Mouse (Mus musculus): ENCODE measurements around the gene Fam117a. TPM values are rescaled to one million over a fixed set of nuclear protein-coding genes. Genes with fewer than 3 reads are reported as not detected.

Gene Fam117a
- polyA plus RNA-seq, 1 experiment from 2014 or later: 15.0 TPM

DNA sequence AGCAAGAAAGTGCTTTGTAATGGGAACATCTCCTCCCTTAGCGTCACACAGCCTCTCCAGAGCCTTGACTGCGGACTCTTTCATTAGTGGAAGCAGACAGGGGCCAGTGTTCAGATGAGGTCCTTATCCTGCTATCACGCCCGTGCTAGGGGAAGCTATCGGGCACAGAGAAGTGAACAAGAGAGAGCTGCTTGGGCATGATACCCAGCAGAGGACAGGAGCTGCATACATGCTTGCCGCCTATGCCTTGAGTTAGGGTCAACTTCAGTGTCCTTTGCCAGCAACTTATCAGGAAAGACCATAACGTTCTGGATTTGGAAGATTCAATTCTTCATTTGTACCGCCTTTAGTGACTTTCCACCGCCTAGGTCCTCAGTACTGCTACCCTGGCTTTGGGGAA lies 3.0 kb upstream of the Fam117a start:
- Histone ChIP-seq H3K36me3 (replicated peaks; ENCODE audit: control insufficient read depth, insufficient read depth, low read depth, low read length) (no peaks in the 10 kb centered on the region), H3K4me3 (ENCODE audit: low read depth, low read length) (no peak overlapping the region), H3K9me3 (replicated peaks; ENCODE audit: control insufficient read depth, low read length) (no peaks in the 10 kb centered on the region), H3K4me1 (ENCODE audit: control insufficient read depth, insufficient read depth, low read length) (no peaks in the 10 kb centered on the region; the same call in 1 of the 2 replicates), H3K9ac (replicated peaks; ENCODE audit: low read length) (no peak overlapping the region), H3K4me2 (ENCODE audit: low read depth, low read length) (no peak overlapping the region), H3K27me3 (ENCODE audit: control insufficient read depth, insufficient read depth, low read length) (no peaks in the 10 kb centered on the region), H3K27ac (replicated peaks; ENCODE audit: low read depth, low read length) (no peak overlapping the region)
- DNase-seq (ENCODE audit: low spot score) (no peak), ATAC-seq (replicated peaks; ENCODE audit: insufficient number of reproducible peaks, low FRiP score, low TSS enrichment, low read depth) (no peak)
- WGBS: 84% methylated on average over 9 of the region's 9 CpGs

DNA sequence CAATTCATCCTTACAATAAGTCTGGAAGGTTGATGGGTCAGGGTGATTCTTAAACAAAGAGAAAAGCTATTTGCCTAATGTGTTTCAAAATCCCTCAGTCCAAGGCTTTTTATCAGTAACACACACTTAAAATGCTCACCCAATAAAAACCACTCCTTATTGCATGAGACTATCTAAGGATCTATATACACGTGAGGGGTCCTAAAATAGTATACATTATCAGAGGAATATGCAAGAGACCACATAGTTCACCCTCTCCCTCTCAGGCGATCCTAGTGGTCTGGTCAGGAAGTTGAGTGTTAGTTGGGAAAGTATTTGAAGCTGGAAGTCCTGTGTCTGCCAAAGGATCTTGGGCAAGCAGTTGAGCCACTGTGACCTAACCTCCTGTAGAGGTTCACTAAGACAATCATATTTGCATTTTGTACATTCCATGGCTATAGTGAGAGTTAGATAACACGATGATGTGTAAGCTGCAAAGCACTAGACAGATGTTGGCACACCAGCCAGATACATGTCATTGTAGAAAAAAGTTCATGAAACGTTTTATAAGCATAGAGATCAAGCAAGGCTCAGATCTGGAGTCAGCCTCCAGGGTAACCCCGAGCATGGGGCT lies 2.3 kb upstream of the Fam117a start:
- Histone ChIP-seq H3K4me2 (ENCODE audit: low read depth, low read length) (no peak overlapping the region), H3K36me3 (replicated peaks; ENCODE audit: control insufficient read depth, insufficient read depth, low read depth, low read length) (no peaks in the 10 kb centered on the region), H3K9ac (replicated peaks; ENCODE audit: low read length) (no peak overlapping the region), H3K27ac (replicated peaks; ENCODE audit: low read depth, low read length) (no peak overlapping the region), H3K9me3 (replicated peaks; ENCODE audit: control insufficient read depth, low read length) (no peaks in the 10 kb centered on the region), H3K27me3 (ENCODE audit: control insufficient read depth, insufficient read depth, low read length) (no peaks in the 10 kb centered on the region), H3K4me1 (ENCODE audit: control insufficient read depth, insufficient read depth, low read length) (no peaks in the 10 kb centered on the region; the same call in 1 of the 2 replicates), H3K4me3 (ENCODE audit: low read depth, low read length) (no peak overlapping the region)
- DNase-seq (ENCODE audit: low spot score) (no peak), ATAC-seq (replicated peaks; ENCODE audit: insufficient number of reproducible peaks, low FRiP score, low TSS enrichment, low read depth) (no peak)
- whole genome bisulfite sequencing: 75% methylated on average over 5 of the region's 5 CpGs

DNA sequence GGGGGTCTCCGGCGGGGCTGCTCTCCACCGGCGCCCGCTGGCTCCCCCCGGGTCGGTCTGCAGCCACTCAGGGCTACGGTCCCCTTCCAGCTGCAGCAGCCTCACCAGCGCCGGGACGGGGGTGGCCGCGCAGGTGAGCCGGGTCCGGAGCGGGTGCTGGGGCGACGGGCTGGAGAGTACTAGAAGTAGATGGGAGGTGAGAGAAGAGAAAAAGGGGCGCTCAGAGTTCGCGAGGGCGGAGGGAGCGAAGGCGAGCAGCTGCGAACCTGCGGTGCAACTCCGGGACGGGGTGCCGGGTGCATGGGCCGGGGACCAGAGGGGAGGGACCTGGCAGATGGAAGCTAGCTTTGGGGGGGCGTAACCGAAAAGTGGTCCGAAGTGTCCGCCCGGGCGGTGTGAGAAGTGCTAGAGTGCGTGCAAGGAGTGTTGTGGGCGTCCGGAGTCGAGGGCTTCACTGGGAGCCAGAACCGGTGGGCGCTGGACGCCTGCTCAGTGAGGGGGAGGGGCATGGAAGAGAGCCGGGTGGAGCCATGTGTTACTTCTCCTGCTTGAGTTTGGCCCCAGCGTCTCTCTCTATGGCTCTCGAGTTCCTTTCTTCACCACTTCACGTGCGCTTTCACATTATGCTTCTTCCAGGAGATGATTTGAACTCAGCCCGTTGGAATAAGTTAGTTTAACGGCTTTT lies 453 bp downstream of the Fam117a start:
- Histone ChIP-seq H3K27ac (replicated peaks; ENCODE audit: low read depth, low read length) (peak overlapping the region; percentile 43), H3K4me2 (ENCODE audit: low read depth, low read length) (peak overlapping the region; percentile 68), H3K9ac (replicated peaks; ENCODE audit: low read length) (peak overlapping the region; percentile 84), H3K4me1 (ENCODE audit: control insufficient read depth, insufficient read depth, low read length) (no peaks in the 10 kb centered on the region; the same call in 1 of the 2 replicates), H3K27me3 (ENCODE audit: control insufficient read depth, insufficient read depth, low read length) (no peaks in the 10 kb centered on the region), H3K9me3 (replicated peaks; ENCODE audit: control insufficient read depth, low read length) (no peaks in the 10 kb centered on the region), H3K36me3 (replicated peaks; ENCODE audit: control insufficient read depth, insufficient read depth, low read depth, low read length) (no peaks in the 10 kb centered on the region), H3K4me3 (ENCODE audit: low read depth, low read length) (peak overlapping the region; percentile 94)
- peak; percentile 82 for DNase-seq (ENCODE audit: low spot score)
- peak; percentile 74 for ATAC-seq (replicated peaks; ENCODE audit: insufficient number of reproducible peaks, low FRiP score, low TSS enrichment, low read depth)
- under 1% methylated on average over 49 of the region's 50 CpGs for WGBS

DNA sequence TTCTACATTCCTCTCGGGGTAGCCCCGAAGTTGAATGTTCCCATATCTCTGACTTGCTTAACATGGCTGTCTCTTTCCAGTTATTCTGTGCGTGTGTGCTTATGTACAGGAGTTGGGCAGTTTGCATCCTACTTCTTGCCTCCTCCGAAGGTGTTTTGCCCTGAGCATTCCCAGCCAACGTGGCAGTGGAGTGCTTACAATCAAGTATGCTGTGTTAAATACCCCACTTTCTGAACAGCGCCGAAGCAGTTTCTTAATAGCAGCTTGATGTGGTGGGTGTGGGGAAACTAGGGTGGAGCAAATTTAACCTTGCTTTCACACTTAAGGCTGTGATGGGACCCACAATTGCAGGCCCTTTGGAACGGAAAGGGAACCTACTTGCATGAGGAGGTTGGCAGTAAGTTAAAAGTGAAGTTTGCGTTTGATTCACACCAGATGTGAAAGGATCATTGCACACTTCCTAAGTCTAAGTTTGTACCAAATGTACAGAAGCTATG lies 1.1 kb downstream of the Fam117a start:
- H3K9me3 ChIP-seq (replicated peaks; ENCODE audit: control insufficient read depth, low read length): no peaks in the 10 kb centered on the region
- no peaks in the 10 kb centered on the region; the same call in 1 of the 2 replicates for H3K4me1 ChIP-seq (ENCODE audit: control insufficient read depth, insufficient read depth, low read length)
- H3K27me3 ChIP-seq (ENCODE audit: control insufficient read depth, insufficient read depth, low read length): no peaks in the 10 kb centered on the region
- no peak overlapping the region for H3K27ac ChIP-seq (replicated peaks; ENCODE audit: low read depth, low read length)
- H3K4me2 ChIP-seq (ENCODE audit: low read depth, low read length): peak overlapping the region; percentile 68
- WGBS: 24% methylated on average over 9 of the region's 9 CpGs
- H3K4me3 ChIP-seq (ENCODE audit: low read depth, low read length): peak overlapping the region; percentile 94
- ATAC-seq (replicated peaks; ENCODE audit: insufficient number of reproducible peaks, low FRiP score, low TSS enrichment, low read depth): no peak
- peak overlapping the region; percentile 84 for H3K9ac ChIP-seq (replicated peaks; ENCODE audit: low read length)
- no peaks in the 10 kb centered on the region for H3K36me3 ChIP-seq (replicated peaks; ENCODE audit: control insufficient read depth, insufficient read depth, low read depth, low read length)
- peak; percentile 36 for DNase-seq (ENCODE audit: low spot score)

DNA sequence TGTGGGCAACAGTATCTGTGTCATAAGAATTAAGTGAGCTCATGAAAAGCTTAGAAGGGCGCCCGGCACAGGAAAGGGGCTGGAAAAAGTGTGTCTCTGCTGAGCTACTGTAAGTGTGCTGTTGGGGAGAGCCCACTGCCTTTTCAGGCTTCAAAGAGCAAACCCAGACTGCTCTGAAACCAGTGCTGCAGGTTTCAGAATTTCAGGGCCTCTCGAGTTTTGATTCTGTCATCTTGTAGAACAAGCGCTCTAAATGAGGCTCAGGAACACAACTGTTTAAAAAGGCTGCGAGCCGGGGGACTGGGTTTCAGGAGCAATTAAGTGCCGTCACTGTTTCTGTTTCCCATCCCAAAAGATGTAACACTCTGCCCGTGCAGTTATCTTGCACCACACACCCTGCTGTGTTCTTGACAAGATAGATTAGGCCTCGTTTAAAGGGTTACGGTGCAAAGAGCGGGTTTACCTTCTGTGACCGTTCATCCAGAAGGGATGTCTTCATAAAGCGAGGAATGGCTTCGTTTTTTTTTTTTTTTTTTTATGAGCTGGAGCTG lies 2.7 kb downstream of the Fam117a start:
- Histone ChIP-seq H3K9me3 (replicated peaks; ENCODE audit: control insufficient read depth, low read length) (no peaks in the 10 kb centered on the region), H3K4me2 (ENCODE audit: low read depth, low read length) (no peak overlapping the region; the same call in 1 of the 2 replicates), H3K4me1 (ENCODE audit: control insufficient read depth, insufficient read depth, low read length) (no peaks in the 10 kb centered on the region; the same call in 1 of the 2 replicates), H3K27me3 (ENCODE audit: control insufficient read depth, insufficient read depth, low read length) (no peaks in the 10 kb centered on the region), H3K4me3 (ENCODE audit: low read depth, low read length) (peak overlapping the region; percentile 0; the same call in 1 of the 2 replicates), H3K36me3 (replicated peaks; ENCODE audit: control insufficient read depth, insufficient read depth, low read depth, low read length) (no peaks in the 10 kb centered on the region), H3K27ac (replicated peaks; ENCODE audit: low read depth, low read length) (no peak overlapping the region), H3K9ac (replicated peaks; ENCODE audit: low read length) (peak overlapping the region; percentile 1; the same call in 1 of the 2 replicates)
- ATAC-seq (replicated peaks; ENCODE audit: insufficient number of reproducible peaks, low FRiP score, low TSS enrichment, low read depth) (no peak), DNase-seq (ENCODE audit: low spot score) (peak; percentile 18)
- 34% methylated on average over 14 of the region's 14 CpGs for WGBS

DNA sequence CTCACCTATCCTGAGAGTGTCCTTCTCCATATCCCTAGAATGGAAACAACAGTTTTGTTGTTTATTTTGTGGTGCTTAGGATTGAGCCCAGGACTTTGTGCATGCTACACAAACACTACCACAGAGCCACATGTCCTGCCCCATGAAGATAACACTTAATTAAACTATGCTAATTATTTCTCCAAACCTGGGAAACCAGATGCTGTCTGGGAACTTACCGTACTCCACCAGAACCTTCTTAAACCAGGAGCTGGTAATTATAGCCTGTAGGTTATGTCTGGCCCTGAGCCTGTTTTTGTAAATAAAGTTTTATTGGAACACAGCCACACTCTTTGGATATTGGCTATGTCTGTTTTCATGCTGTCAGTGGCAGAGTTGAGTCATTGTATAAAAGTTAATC lies 3.4 kb downstream of the Fam117a start:
- Histone ChIP-seq H3K4me2 (ENCODE audit: low read depth, low read length) (no peak overlapping the region), H3K4me1 (ENCODE audit: control insufficient read depth, insufficient read depth, low read length) (no peaks in the 10 kb centered on the region; the same call in 1 of the 2 replicates), H3K36me3 (replicated peaks; ENCODE audit: control insufficient read depth, insufficient read depth, low read depth, low read length) (no peaks in the 10 kb centered on the region), H3K9ac (replicated peaks; ENCODE audit: low read length) (no peak overlapping the region), H3K9me3 (replicated peaks; ENCODE audit: control insufficient read depth, low read length) (no peaks in the 10 kb centered on the region), H3K27ac (replicated peaks; ENCODE audit: low read depth, low read length) (no peak overlapping the region), H3K27me3 (ENCODE audit: control insufficient read depth, insufficient read depth, low read length) (no peaks in the 10 kb centered on the region), H3K4me3 (ENCODE audit: low read depth, low read length) (no peak overlapping the region)
- 64% methylated on average over 1 of the region's 1 CpGs for WGBS
- no peak for DNase-seq (ENCODE audit: low spot score)
- ATAC-seq (replicated peaks; ENCODE audit: insufficient number of reproducible peaks, low FRiP score, low TSS enrichment, low read depth): no peak

DNA sequence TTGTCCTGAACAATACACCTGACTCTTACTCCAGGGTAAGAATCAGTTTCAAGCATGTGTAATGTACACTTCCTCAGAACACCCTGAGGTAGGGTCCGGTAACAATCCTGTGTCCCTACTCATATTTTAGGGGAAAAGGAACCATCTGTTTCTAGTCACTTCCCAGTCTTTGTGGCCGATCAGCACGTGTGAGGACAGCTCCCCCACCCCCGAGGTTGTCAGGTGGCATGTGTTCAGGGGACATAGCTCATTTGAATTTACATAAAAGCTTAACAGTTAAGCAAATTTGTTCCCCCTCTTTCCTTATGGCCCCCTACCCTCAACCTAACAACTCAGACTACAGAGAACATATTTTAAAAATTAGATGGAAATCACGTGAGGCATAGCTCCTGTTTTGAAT lies 3.8 kb downstream of the Fam117a start:
- no peaks in the 10 kb centered on the region; the same call in 1 of the 2 replicates for H3K4me1 ChIP-seq (ENCODE audit: control insufficient read depth, insufficient read depth, low read length)
- no peak overlapping the region for H3K4me3 ChIP-seq (ENCODE audit: low read depth, low read length)
- no peak overlapping the region for H3K27ac ChIP-seq (replicated peaks; ENCODE audit: low read depth, low read length)
- ATAC-seq (replicated peaks; ENCODE audit: insufficient number of reproducible peaks, low FRiP score, low TSS enrichment, low read depth) (no peak), DNase-seq (ENCODE audit: low spot score) (peak; percentile 41)
- no peaks in the 10 kb centered on the region for H3K27me3 ChIP-seq (ENCODE audit: control insufficient read depth, insufficient read depth, low read length)
- H3K36me3 ChIP-seq (replicated peaks; ENCODE audit: control insufficient read depth, insufficient read depth, low read depth, low read length): no peaks in the 10 kb centered on the region
- no peak overlapping the region for H3K9ac ChIP-seq (replicated peaks; ENCODE audit: low read length)
- no peak overlapping the region for H3K4me2 ChIP-seq (ENCODE audit: low read depth, low read length)
- WGBS: 36% methylated on average over 5 of the region's 5 CpGs
- H3K9me3 ChIP-seq (replicated peaks; ENCODE audit: control insufficient read depth, low read length): no peaks in the 10 kb centered on the region

DNA sequence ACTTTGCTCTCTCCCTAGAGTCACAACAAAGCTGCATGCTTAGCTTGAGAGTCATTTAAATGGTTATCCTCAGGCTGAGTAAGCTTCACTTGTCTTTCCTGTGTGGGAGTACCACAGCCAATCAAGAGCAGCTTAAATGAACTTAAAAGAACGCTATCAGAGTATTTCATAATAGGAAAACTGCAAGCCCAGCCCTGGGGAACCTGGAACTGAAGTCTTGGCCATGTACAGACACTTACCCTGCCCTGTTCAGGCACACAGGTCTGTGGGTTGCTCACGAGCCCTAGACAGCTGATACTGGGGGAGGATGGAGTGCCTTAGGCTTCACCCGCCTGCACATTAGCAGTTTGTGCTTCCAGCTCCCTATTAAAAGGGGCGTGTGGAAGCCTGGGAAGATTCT lies 6.4 kb downstream of the Fam117a start:
- no peaks in the 10 kb centered on the region for H3K9me3 ChIP-seq (replicated peaks; ENCODE audit: control insufficient read depth, low read length)
- no peak overlapping the region for H3K4me3 ChIP-seq (ENCODE audit: low read depth, low read length)
- no peaks in the 10 kb centered on the region for H3K4me1 ChIP-seq (ENCODE audit: control insufficient read depth, insufficient read depth, low read length)
- no peak overlapping the region for H3K9ac ChIP-seq (replicated peaks; ENCODE audit: low read length)
- DNase-seq (ENCODE audit: low spot score) (no peak), ATAC-seq (replicated peaks; ENCODE audit: insufficient number of reproducible peaks, low FRiP score, low TSS enrichment, low read depth) (no peak)
- no peaks in the 10 kb centered on the region for H3K27me3 ChIP-seq (ENCODE audit: control insufficient read depth, insufficient read depth, low read length)
- WGBS: 79% methylated on average over 4 of the region's 4 CpGs
- no peak overlapping the region for H3K27ac ChIP-seq (replicated peaks; ENCODE audit: low read depth, low read length)
- H3K36me3 ChIP-seq (replicated peaks; ENCODE audit: control insufficient read depth, insufficient read depth, low read depth, low read length): no peaks in the 10 kb centered on the region; the same call in 1 of the 2 replicates
- no peak overlapping the region for H3K4me2 ChIP-seq (ENCODE audit: low read depth, low read length)
